7 mouse cellular contexts compared by ENCODE assay signal in the genomic region with DNA sequence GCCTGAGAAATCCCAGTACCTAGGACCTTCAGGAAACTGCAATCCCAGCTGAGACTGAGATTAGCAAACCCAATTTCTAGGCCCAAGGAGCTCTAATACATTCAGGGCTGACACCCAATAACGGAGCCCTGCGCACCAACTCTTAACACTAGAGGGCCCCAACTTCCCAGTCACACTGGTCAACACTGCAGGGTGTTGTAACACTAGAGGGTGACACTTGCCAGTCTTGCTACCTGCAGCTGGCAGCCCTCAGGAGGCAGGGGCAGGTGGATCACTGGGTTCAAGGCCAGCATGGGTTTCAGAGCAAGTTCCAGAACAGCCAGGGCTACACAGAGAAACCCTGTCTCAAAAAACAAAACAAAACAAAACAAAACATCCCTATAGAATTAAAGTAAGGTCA. TPM values are rescaled to one million over a fixed set of nuclear protein-coding genes. Genes with fewer than 3 reads are reported as not detected.
DNase-seq lines count a peak whose midpoint lies in the region; ATAC-seq and TF ChIP-seq lines count a peak whose summit lies in the region.

No protein-coding gene starts in this region.

- no peak for TF ChIP-seq EP300 in ES-Bruce4 (IDR thresholded peaks at IDR 0.05; ENCODE audit: insufficient read depth, low read depth, low read length)

- peak; percentile 85 for TF ChIP-seq CTCF in ES-Bruce4 (IDR thresholded peaks at IDR 0.05; ENCODE audit: low read depth, low read length)

- no peaks in the 10 kb centered on the region for H3K27me3 ChIP-seq in ES-Bruce4 (ENCODE audit: control insufficient read depth, insufficient read depth, low read length, poor library complexity, severe bottlenecking)
- no peaks in the 10 kb centered on the region for H3K27me3 ChIP-seq in heart, embryonic 16.5 days (ENCODE audit: control insufficient read depth, insufficient read depth, low read length)

- peaks cover 4% of the 10 kb centered on the region for H3K36me3 ChIP-seq in ES-Bruce4 (ENCODE audit: control insufficient read depth, insufficient read depth, low read length, poor library complexity, severe bottlenecking)
- no peaks in the 10 kb centered on the region for H3K36me3 ChIP-seq in heart, embryonic 16.5 days (ENCODE audit: control insufficient read depth, insufficient read depth)

- DNase-seq in adrenal gland, adult 18-20 months (ENCODE audit: low spot score in 2 of 2), result peak; percentile 40 to 46
- DNase-seq in kidney, postnatal 10 days, result peak; percentile 73
- DNase-seq in spleen, adult 18-20 months, result peak; percentile 48 to 53

- no peak for TF ChIP-seq POLR2A in ES-Bruce4 (IDR thresholded peaks at IDR 0.05; ENCODE audit: insufficient read depth, low read length)

- no peak overlapping the region for H3K9ac ChIP-seq in ES-Bruce4 (ENCODE audit: low read depth, poor library complexity, severe bottlenecking)
- H3K9ac ChIP-seq in heart, embryonic 16.5 days (ENCODE audit: low read length), result no peak overlapping the region

- no peaks in the 10 kb centered on the region for H3K4me1 ChIP-seq in ES-Bruce4 (ENCODE audit: control insufficient read depth, insufficient read depth, low read length)
- peaks cover 21% of the 10 kb centered on the region for H3K4me1 ChIP-seq in heart, embryonic 16.5 days (ENCODE audit: control insufficient read depth, insufficient read depth, low read length)

- 28% methylated on average over 2 of the region's 2 CpGs for WGBS in heart, embryonic 16.5 days

- H3K9me3 ChIP-seq in ES-Bruce4 (replicated peaks; ENCODE audit: control insufficient read depth, insufficient read depth, low read length, poor library complexity, severe bottlenecking), result no peaks in the 10 kb centered on the region
- H3K9me3 ChIP-seq in heart, embryonic 16.5 days (replicated peaks; ENCODE audit: control insufficient read depth, low read length), result no peaks in the 10 kb centered on the region

- no peak overlapping the region for H3K4me2 ChIP-seq in heart, embryonic 16.5 days (ENCODE audit: low read depth, low read length)

- no peak overlapping the region for H3K27ac ChIP-seq in ES-Bruce4 (ENCODE audit: insufficient read depth, low read length)
- H3K27ac ChIP-seq in heart, embryonic 16.5 days (ENCODE audit: low read length), result no peak overlapping the region

- ATAC-seq in erythroblast, adult 5-6 weeks (replicated peaks; ENCODE audit: low FRiP score, poor library complexity, severe bottlenecking), result peak; percentile 79
- ATAC-seq in heart, embryonic 16.5 days (replicated peaks; ENCODE audit: extremely low read depth, insufficient read depth, low FRiP score), result peak; percentile 54
- ATAC-seq in megakaryocyte, adult 5-6 weeks (ENCODE audit: poor library complexity, severe bottlenecking), result peak; percentile 85

- H3K4me3 ChIP-seq in ES-Bruce4 (ENCODE audit: low read depth, low read length), result no peak overlapping the region
- H3K4me3 ChIP-seq in heart, embryonic 16.5 days (ENCODE audit: low read length), result no peak overlapping the region

RNA-seq across cellular contexts. Expression of a gene that starts 0.6 kb away (rescaled TPM):
- polyA plus RNA-seq in ES-Bruce4 (2011; ENCODE audit: insufficient read depth, insufficient read length, low read depth, missing spikeins), result 155 and 157 TPM in 2 replicates
- total RNA-seq in adrenal gland, adult 18-20 months (2021), result 10 to 100 TPM; 85.4 to 86.6 TPM
- 50.4 and 53.4 TPM in 2 replicates for total RNA-seq in erythroblast, adult 5-6 weeks (2015; ENCODE audit: low replicate concordance)
- total RNA-seq in erythroblast, adult 5-6 weeks (2017; ENCODE audit: low replicate concordance), result 38.3 and 39.4 TPM in 2 replicates
- polyA plus RNA-seq in heart, embryonic 16.5 days (2015; fragmentation: Nextera tagmentation; extraction: Ambion mirVana), result 87.2 and 95.9 TPM in 2 replicates
- 102 and 119 TPM in 2 replicates for total RNA-seq in megakaryocyte, adult 5-6 weeks (2015)
- total RNA-seq in megakaryocyte, adult 5-6 weeks (2017), result 55.7 and 57.8 TPM in 2 replicates

RNA-seq across cellular contexts. Expression of a gene that starts 8.9 kb away (rescaled TPM):
- polyA plus RNA-seq in ES-Bruce4 (2011; ENCODE audit: insufficient read depth, insufficient read length, low read depth, missing spikeins), result 22.3 and 25.0 TPM in 2 replicates
- total RNA-seq in adrenal gland, adult 18-20 months (2021), result 10 to 100 TPM; 16.9 to 21.0 TPM
- total RNA-seq in erythroblast, adult 5-6 weeks (2015; ENCODE audit: low replicate concordance), result 0.21 and 0.58 TPM in 2 replicates
- total RNA-seq in erythroblast, adult 5-6 weeks (2017; ENCODE audit: low replicate concordance), result 0.70 and 2.2 TPM in 2 replicates
- 8.6 and 10.5 TPM in 2 replicates for polyA plus RNA-seq in heart, embryonic 16.5 days (2015; fragmentation: Nextera tagmentation; extraction: Ambion mirVana)
- 1.7 and 2.7 TPM in 2 replicates for total RNA-seq in megakaryocyte, adult 5-6 weeks (2015)
- 1.1 and 1.6 TPM in 2 replicates for total RNA-seq in megakaryocyte, adult 5-6 weeks (2017)

Comparison
In these comparisons a context has a peak if more than half of its experiments do, and no peak if none do; other contexts are left out.
1. RNA of a gene that starts 8.9 kb away (total RNA-seq): 16.9 to 21.0 TPM in adrenal gland, adult 18-20 months; 0.21 to 2.2 TPM in erythroblast, adult 5-6 weeks and 1.1 to 2.7 TPM in megakaryocyte, adult 5-6 weeks; every median in the first group is over 4 times any median in the second.
2. Peak in every context shown above with its lines, with median percentiles within 50 percentile points of each other: DNase-seq and ATAC-seq.